Comparison of ENCODE assay signal across 8 mouse cellular contexts in the genomic region with DNA sequence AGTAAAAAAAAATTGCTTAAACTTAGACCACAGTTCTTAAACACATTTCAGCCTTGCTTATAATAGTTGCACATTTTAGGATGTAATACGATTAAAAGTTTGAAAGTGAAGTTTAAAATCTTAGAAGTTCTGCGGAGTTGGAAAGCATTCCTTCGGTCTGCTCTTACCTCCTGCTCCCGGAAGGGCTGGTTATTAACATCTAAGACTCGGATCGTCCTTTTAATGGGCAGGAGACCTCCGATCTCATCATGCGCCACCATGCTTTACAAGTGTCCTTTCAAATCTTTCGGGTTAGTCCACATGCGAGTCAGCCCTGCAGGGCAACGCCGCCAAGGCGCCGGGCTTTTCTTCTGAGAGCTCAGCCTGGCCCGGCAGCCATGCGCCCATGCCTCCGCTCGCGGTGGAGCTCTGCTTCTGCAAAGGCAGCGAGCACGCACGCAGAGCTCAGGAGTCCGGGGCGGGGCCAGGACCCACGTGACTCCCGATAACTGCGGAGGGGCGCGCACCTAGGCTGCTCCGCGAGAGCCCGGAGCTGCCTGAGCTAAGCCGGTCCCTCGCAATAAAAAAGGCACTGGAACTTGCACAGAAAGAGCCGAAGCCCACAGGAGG. TPM values are rescaled to one million over a fixed set of nuclear protein-coding genes. Genes with fewer than 3 reads are reported as not detected.
DNase-seq lines count a peak whose midpoint lies in the region; ATAC-seq lines count a peak whose summit lies in the region.

No protein-coding gene starts in this region.

- H3K4me2 ChIP-seq in hindbrain, embryonic 13.5 days: peak overlapping the region; percentile 71

- H3K4me3 ChIP-seq in hindbrain, embryonic 13.5 days: peak overlapping the region; percentile 50

- H3K36me3 ChIP-seq in hindbrain, embryonic 13.5 days: peaks cover 4% of the 10 kb centered on the region; the same call in 1 of the 2 replicates

- under 1% methylated on average over 35 of the region's 35 CpGs for WGBS in hindbrain, embryonic 13.5 days

- ATAC-seq in hindbrain, embryonic 13.5 days (ENCODE audit: low FRiP score): peak; percentile 99

- peaks cover 15% of the 10 kb centered on the region for H3K27me3 ChIP-seq in hindbrain, embryonic 13.5 days

- peak overlapping the region; percentile 71 for H3K9ac ChIP-seq in hindbrain, embryonic 13.5 days

- no peak overlapping the region for H3K27ac ChIP-seq in hindbrain, embryonic 13.5 days

- H3K4me1 ChIP-seq in hindbrain, embryonic 13.5 days (replicated peaks): no peaks in the 10 kb centered on the region

- H3K9me3 ChIP-seq in hindbrain, embryonic 13.5 days: no peaks in the 10 kb centered on the region

- DNase-seq in R1 (ENCODE audit: low read depth, low spot score): peak; percentile 92
- DNase-seq in cerebellum, postnatal 14 days: peak; percentile 87 to 92
- DNase-seq in frontal cortex, postnatal 14 days (ENCODE audit: low spot score in 2 of 2): peak; percentile 71 to 84
- DNase-seq in layer of hippocampus, postnatal 25 days (ENCODE audit: extremely low spot score in 1 of 2, low spot score in 1 of 2): peak; percentile 75 to 77
- peak; percentile 94 for DNase-seq in lung, postnatal 14 days
- peak; percentile 94 for DNase-seq in ovary, postnatal 36 days (ENCODE audit: low spot score)
- DNase-seq in thymus, postnatal 14 days: peak; percentile 96

RNA-seq across cellular contexts. Expression of gene Net1, which starts 24.8 kb away (rescaled TPM):
- 13.9 and 15.9 TPM in 2 replicates for polyA plus RNA-seq in hindbrain, embryonic 13.5 days (2015; fragmentation: Nextera tagmentation; extraction: Ambion mirVana)
- total RNA-seq in layer of hippocampus, postnatal 25 days (2021): 10 to 100 TPM; 33.0 to 38.2 TPM

RNA-seq across cellular contexts. Expression of gene Tubal3, which starts 24.8 kb away (rescaled TPM):
- not detected in 2 replicates for polyA plus RNA-seq in hindbrain, embryonic 13.5 days (2015; fragmentation: Nextera tagmentation; extraction: Ambion mirVana)
- total RNA-seq in layer of hippocampus, postnatal 25 days (2021): not detected

RNA-seq across cellular contexts. Expression of gene Calm5, which starts 39.3 kb away (rescaled TPM):
- polyA plus RNA-seq in hindbrain, embryonic 13.5 days (2015; fragmentation: Nextera tagmentation; extraction: Ambion mirVana): not detected in 2 replicates
- total RNA-seq in layer of hippocampus, postnatal 25 days (2021): not detected

RNA-seq across cellular contexts. Expression of gene Ucn3, which starts 51.9 kb away (rescaled TPM):
- polyA plus RNA-seq in hindbrain, embryonic 13.5 days (2015; fragmentation: Nextera tagmentation; extraction: Ambion mirVana): not detected in 2 replicates
- total RNA-seq in layer of hippocampus, postnatal 25 days (2021): not detected

RNA-seq across cellular contexts. Expression of gene Calm4, which starts 55.7 kb away (rescaled TPM):
- not detected in 2 replicates for polyA plus RNA-seq in hindbrain, embryonic 13.5 days (2015; fragmentation: Nextera tagmentation; extraction: Ambion mirVana)
- not detected for total RNA-seq in layer of hippocampus, postnatal 25 days (2021)
